Mouse (Mus musculus) heart, postnatal 0 days (tissue): Measurements from ENCODE around the gene Larp4.

Source experiments
- CTCF ChIP-seq: IDR thresholded peaks from 2 replicates; pipeline ENCODE4 v1.5.1; 2016; ENCODE audit warnings: antibody characterized with exemption, control low read depth, low read depth
- EP300 ChIP-seq: IDR thresholded peaks from 2 replicates; pipeline ENCODE4 v1.6.1; 2016; ENCODE audit warnings: antibody characterized with exemption, low read depth

GRCm38 (mm10) chr15:99955324-99955723 lies 14.5 kb upstream of the Larp4 start:
- TF ChIP-seq CTCF (no peak), EP300 (no peak)
